Mouse (Mus musculus) megakaryocyte, embryonic 14.5 days (primary cell): ENCODE results near the gene Alk.

Experiments used
- FLI1 ChIP-seq: IDR thresholded peaks from 2 replicates; pipeline ENCODE4 v1.6.1; 2012; ENCODE audit warnings: low read length, inconsistent platforms, mixed read lengths
- GATA1 ChIP-seq: IDR thresholded peaks from 3 replicates; pipeline ENCODE4 v1.6.1; 2012; ENCODE audit warnings: mixed read lengths, low read length, inconsistent platforms, borderline replicate concordance

DNA sequence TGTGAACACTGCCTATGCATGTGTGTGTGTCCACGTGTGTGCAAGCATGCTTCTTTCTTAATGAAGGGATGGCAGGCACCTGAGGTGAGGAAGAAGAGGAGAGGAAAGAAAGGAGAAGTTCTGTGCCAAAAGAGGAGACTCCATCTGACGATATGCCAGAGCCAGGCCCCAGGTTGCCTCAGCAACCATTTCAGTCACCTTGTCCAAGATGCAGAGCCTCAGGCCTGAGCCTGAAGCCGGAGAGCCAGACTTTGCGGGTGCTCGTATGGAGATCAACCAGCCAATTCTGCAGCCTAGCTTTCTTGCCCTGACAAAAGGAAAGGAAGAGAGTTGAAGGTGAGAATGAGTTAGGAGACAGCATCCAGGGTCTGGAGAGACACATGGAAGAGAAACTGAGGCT lies 566.1 kb downstream of the Alk start:
- TF ChIP-seq GATA1 (no peak), FLI1 (no peak)
